Mouse (Mus musculus) adrenal gland, postnatal 14 days (tissue): Measurements from ENCODE around the gene Izumo1. TPM values are rescaled to one million over a fixed set of nuclear protein-coding genes. Genes with fewer than 3 reads are reported as not detected.

ENCODE experiments used
- total RNA-seq: library from RNA; stranded (reverse); gene quantifications from 2 replicates; pipeline ENCODE4 v1.2.3, GENCODE M21; 2021

The Izumo1 gene
- total RNA-seq, 1 experiment from 2014 or later = 0.82 TPM

Other genes with a start within 250 kb of the Izumo1 start
- 265 and 280 TPM in 2 replicates for gene Snrnp70, start 226.1 kb upstream of the Izumo1 start, total RNA-seq
- not detected in 2 replicates for gene Kcna7, start 216.2 kb upstream of the Izumo1 start, total RNA-seq
- not detected in 2 replicates for gene Ntf5, start 208.1 kb upstream of the Izumo1 start, total RNA-seq
- gene Lhb, start 201.0 kb upstream of the Izumo1 start, total RNA-seq = not detected in 2 replicates
- gene Gys1, start 187.0 kb upstream of the Izumo1 start, total RNA-seq = 55.4 and 62.8 TPM in 2 replicates
- gene Ruvbl2, start 183.7 kb upstream of the Izumo1 start, total RNA-seq = 55.5 and 62.8 TPM in 2 replicates
- gene Ftl1, start 161.9 kb upstream of the Izumo1 start, total RNA-seq = 638 and 688 TPM in 2 replicates
- 54.4 and 60.0 TPM in 2 replicates for gene Bax, start 154.9 kb upstream of the Izumo1 start, total RNA-seq
- 0.49 and 1.1 TPM in 2 replicates for gene Tulp2, start 139.9 kb upstream of the Izumo1 start, total RNA-seq
- gene Gm45808, start 135.0 kb upstream of the Izumo1 start, total RNA-seq = 24.6 and 31.2 TPM in 2 replicates
- gene Dhdh, start 133.0 kb upstream of the Izumo1 start, total RNA-seq = 46.8 and 54.1 TPM in 2 replicates
- 199 and 204 TPM in 2 replicates for gene Nucb1, start 111.4 kb upstream of the Izumo1 start, total RNA-seq
- 37.3 and 55.7 TPM in 2 replicates for gene Ppp1r15a, start 95.5 kb upstream of the Izumo1 start, total RNA-seq
- gene Plekha4, start 95.5 kb upstream of the Izumo1 start, total RNA-seq = 3.8 and 6.5 TPM in 2 replicates
- gene Hsd17b14, start 66.9 kb upstream of the Izumo1 start, total RNA-seq = 0.67 and 1.2 TPM in 2 replicates
- 149 and 151 TPM in 2 replicates for gene Bcat2, start 51.7 kb upstream of the Izumo1 start, total RNA-seq
- gene Fgf21, start 6.3 kb upstream of the Izumo1 start, total RNA-seq = 0.37 TPM in 1 of 2 replicates, not detected in the other
- 0.11 TPM in 1 of 2 replicates, not detected in the other for gene Fut1, start 4.5 kb upstream of the Izumo1 start, total RNA-seq
- gene Rasip1, start 5.7 kb downstream of the Izumo1 start, total RNA-seq = 33.0 and 35.4 TPM in 2 replicates
- gene Mamstr, start 18.2 kb downstream of the Izumo1 start, total RNA-seq = 4.9 and 8.5 TPM in 2 replicates
- 0.11 TPM in 1 of 2 replicates, not detected in the other for gene Fut2, start 44.6 kb downstream of the Izumo1 start, total RNA-seq
- gene Ntn5, start 62.2 kb downstream of the Izumo1 start, total RNA-seq = 0.26 TPM in 1 of 2 replicates, not detected in the other
- 0.22 and 0.41 TPM in 2 replicates for gene Sec1, start 72.6 kb downstream of the Izumo1 start, total RNA-seq
- 10.5 and 16.9 TPM in 2 replicates for gene Car11, start 78.0 kb downstream of the Izumo1 start, total RNA-seq
- 31.2 and 46.3 TPM in 2 replicates for gene Dbp, start 83.3 kb downstream of the Izumo1 start, total RNA-seq
- gene Rpl18, start 93.6 kb downstream of the Izumo1 start, total RNA-seq = 927 and 1,052 TPM in 2 replicates
- 32.3 and 34.4 TPM in 2 replicates for gene Sphk2, start 96.2 kb downstream of the Izumo1 start, total RNA-seq
- gene Fam83e, start 99.4 kb downstream of the Izumo1 start, total RNA-seq = 0.45 and 0.74 TPM in 2 replicates
- gene Spaca4, start 104.0 kb downstream of the Izumo1 start, total RNA-seq = not detected in 2 replicates
- gene Lmtk3, start 161.9 kb downstream of the Izumo1 start, total RNA-seq = 7.5 and 9.9 TPM in 2 replicates
- 0.52 and 1.0 TPM in 2 replicates for gene Sult2b1, start 162.9 kb downstream of the Izumo1 start, total RNA-seq
- gene Cyth2, start 192.8 kb downstream of the Izumo1 start, total RNA-seq = 97.5 and 114 TPM in 2 replicates
- gene Kcnj14, start 203.0 kb downstream of the Izumo1 start, total RNA-seq = 0.48 and 0.60 TPM in 2 replicates
- 28.0 and 29.9 TPM in 2 replicates for gene Grwd1, start 209.1 kb downstream of the Izumo1 start, total RNA-seq